In genomic region chr4:133012776-133013265, GRCm38 (mm10) we compare ENCODE assay signal across 8 mouse cellular contexts. TPM values are rescaled to one million over a fixed set of nuclear protein-coding genes. Genes with fewer than 3 reads are reported as not detected.
DNase-seq lines count a peak whose midpoint lies in the region; ATAC-seq and TF ChIP-seq lines count a peak whose summit lies in the region.

No protein-coding gene starts in this region.

- DNase-seq in retina, embryonic 14.5 days (ENCODE audit: low spot score) = peak; percentile 62
- DNase-seq in retina, postnatal 1 day = no peak
- peak; percentile 54 for DNase-seq in gastrocnemius, postnatal 14 days
- peak; percentile 27 for DNase-seq in lung, postnatal 14 days
- DNase-seq in thymus, postnatal 0 days (ENCODE audit: low spot score) = peak; percentile 48
- DNase-seq in spleen, postnatal 14 days (ENCODE audit: low spot score in 2 of 2) = no peak

- H3K4me2 ChIP-seq in intestine, postnatal 0 days (replicated peaks; ENCODE audit: low read depth) = peak overlapping the region; percentile 90

- H3K36me3 ChIP-seq in intestine, postnatal 0 days (ENCODE audit: control insufficient read depth, insufficient read depth) = no peaks in the 10 kb centered on the region

- no peak overlapping the region for H3K27ac ChIP-seq in bone marrow, adult 2 months (ENCODE audit: control insufficient read depth, insufficient read depth, low read depth, low read length, poor library complexity)
- H3K27ac ChIP-seq in intestine, postnatal 0 days (ENCODE audit: low read depth, low read length) = peak overlapping the region; percentile 75; the same call in 1 of the 2 replicates

- peak overlapping the region; percentile 36 for H3K4me3 ChIP-seq in bone marrow, adult 2 months (replicated peaks; ENCODE audit: control insufficient read depth, low read depth, low read length)
- peak overlapping the region; percentile 87 for H3K4me3 ChIP-seq in intestine, postnatal 0 days (ENCODE audit: low read depth, low read length)

- 2% methylated on average over 17 of the region's 17 CpGs for WGBS in bone marrow, adult 2 months
- WGBS in intestine, postnatal 0 days = 4% methylated on average over 16 of the region's 17 CpGs

- no peak for TF ChIP-seq CTCF in bone marrow, adult 2 months (IDR thresholded peaks at IDR 0.05; ENCODE audit: control insufficient read depth, insufficient read depth, low read length)
- no peak for TF ChIP-seq CTCF in intestine, postnatal 0 days (IDR thresholded peaks at IDR 0.05; ENCODE audit: low read depth)

- H3K9ac ChIP-seq in intestine, postnatal 0 days (ENCODE audit: low read depth, low read length) = peak overlapping the region; percentile 82

- TF ChIP-seq POLR2A in bone marrow, adult 2 months (IDR thresholded peaks at IDR 0.05; ENCODE audit: borderline replicate concordance, control insufficient read depth, low read depth, low read length) = no peak

- no peaks in the 10 kb centered on the region for H3K9me3 ChIP-seq in intestine, postnatal 0 days (ENCODE audit: control insufficient read depth)

- no peaks in the 10 kb centered on the region for H3K27me3 ChIP-seq in intestine, postnatal 0 days (replicated peaks; ENCODE audit: control insufficient read depth, insufficient read depth, low read length)

- H3K4me1 ChIP-seq in bone marrow, adult 2 months (ENCODE audit: control insufficient read depth, insufficient read depth, low read length) = no peaks in the 10 kb centered on the region; the same call in 1 of the 2 replicates
- H3K4me1 ChIP-seq in intestine, postnatal 0 days (replicated peaks; ENCODE audit: control insufficient read depth, insufficient read depth, low read length) = peaks cover 11% of the 10 kb centered on the region

- intact Hi-C loops in gastrocnemius, postnatal 14 days (cut with DNase I; ENCODE audit: low total_unique reads) = loop anchor here (2.0 to 5.0 kb wide), 3 partner anchors 44 to 284 kb away; no protein-coding TSS in a partner anchor

- no peak for ATAC-seq in intestine, postnatal 0 days

RNA-seq across cellular contexts. Expression of gene Ahdc1, which starts 1.8 kb away (rescaled TPM):
- polyA plus RNA-seq in bone marrow, adult 2 months (2011; ENCODE audit: insufficient read depth, insufficient read length, low replicate concordance, missing spikeins) = 20.1 and 21.7 TPM in 2 replicates
- 10 to 100 TPM; 37.1 to 56.1 TPM for total RNA-seq in gastrocnemius, postnatal 14 days (2021)
- 2.4 and 3.1 TPM in 2 replicates for polyA plus RNA-seq in intestine, postnatal 0 days (2015; fragmentation: Nextera tagmentation; extraction: Ambion mirVana)
- polyA plus RNA-seq in thymus, postnatal 0 days (2015; fragmentation: Nextera tagmentation; extraction: Ambion mirVana) = 5.3 and 8.0 TPM in 2 replicates

RNA-seq across cellular contexts. Expression of gene Fgr, which starts 38.9 kb away (rescaled TPM):
- 16.1 and 53.3 TPM in 2 replicates for polyA plus RNA-seq in bone marrow, adult 2 months (2011; ENCODE audit: insufficient read depth, insufficient read length, low replicate concordance, missing spikeins)
- under 1 TPM; 0.10 to 0.16 TPM for total RNA-seq in gastrocnemius, postnatal 14 days (2021)
- 2.0 and 2.4 TPM in 2 replicates for polyA plus RNA-seq in intestine, postnatal 0 days (2015; fragmentation: Nextera tagmentation; extraction: Ambion mirVana)
- polyA plus RNA-seq in thymus, postnatal 0 days (2015; fragmentation: Nextera tagmentation; extraction: Ambion mirVana) = 6.0 and 7.8 TPM in 2 replicates

Comparison
In these comparisons a context has a peak if more than half of its experiments do, and no peak if none do; other contexts are left out.
1. DNase-seq: peak in retina, embryonic 14.5 days (single experiment), gastrocnemius, postnatal 14 days (single experiment), lung, postnatal 14 days (single experiment) and thymus, postnatal 0 days (single experiment); none in retina, postnatal 1 day (single experiment) and spleen, postnatal 14 days (0 of 2).